Mouse (Mus musculus): ENCODE measurements around the gene Rab37. TPM values are rescaled to one million over a fixed set of nuclear protein-coding genes. Genes with fewer than 3 reads are reported as not detected.

Gene Rab37
- polyA plus RNA-seq, 1 experiment from 2014 or later = 1.7 TPM

DNA sequence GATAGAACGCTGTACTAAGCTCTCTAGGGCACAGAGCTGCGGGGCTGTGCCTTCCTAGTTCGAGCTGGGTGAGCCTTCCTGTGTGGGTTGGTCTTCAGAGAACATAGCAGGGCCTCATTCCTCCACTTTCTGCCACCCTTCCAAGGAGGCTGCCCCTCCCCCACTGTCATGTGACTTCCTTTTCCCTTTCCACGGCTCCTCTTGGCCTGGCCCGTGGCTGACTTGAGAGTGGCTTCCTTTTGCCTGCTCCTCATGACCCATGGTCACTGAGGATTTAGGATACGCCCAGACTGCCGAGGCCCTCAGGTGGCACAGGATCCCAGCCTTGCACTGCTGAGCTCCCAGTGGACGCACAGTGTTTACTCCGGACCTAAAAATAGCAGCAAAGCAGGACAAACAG, 100.9 kb downstream of the Rab37 start:
- H3K4me1 ChIP-seq = peaks cover 14% of the 10 kb centered on the region
- no peak overlapping the region for H3K9ac ChIP-seq
- 0 out of 2 replicates have a peak overlapping the region, but pooled peaks have one; percentile 13 for H3K4me2 ChIP-seq
- peak overlapping the region; percentile 58 for H3K27ac ChIP-seq
- H3K9me3 ChIP-seq = no peaks in the 10 kb centered on the region
- no peak for ATAC-seq (ENCODE audit: borderline replicate concordance, extremely low read depth, low FRiP score, low TSS enrichment)
- 39% methylated on average over 9 of the region's 9 CpGs for WGBS
- H3K27me3 ChIP-seq = no peaks in the 10 kb centered on the region
- H3K36me3 ChIP-seq = no peaks in the 10 kb centered on the region
- no peak overlapping the region for H3K4me3 ChIP-seq

DNA sequence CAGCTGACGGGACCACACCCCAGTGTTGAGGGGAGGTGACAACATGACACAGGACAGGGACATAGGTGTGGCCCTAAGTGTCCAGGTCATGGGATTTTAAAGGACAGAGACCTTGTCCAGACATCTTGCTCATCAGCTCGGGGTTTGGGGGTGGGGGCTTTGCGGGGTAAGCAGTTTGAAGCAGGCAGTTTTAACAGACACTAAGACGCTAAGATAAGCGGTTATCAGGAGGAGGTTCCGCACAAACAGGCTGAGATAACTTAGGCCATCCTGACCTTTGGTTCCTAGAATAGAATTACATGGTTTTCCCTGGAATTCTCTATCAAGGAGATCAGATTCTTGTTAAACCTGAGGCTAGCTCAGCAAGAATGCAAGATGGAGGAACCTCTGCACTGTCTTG, 103.5 kb downstream of the Rab37 start:
- no peaks in the 10 kb centered on the region for H3K36me3 ChIP-seq
- WGBS = 77% methylated on average over 6 of the region's 6 CpGs
- H3K9me3 ChIP-seq = no peaks in the 10 kb centered on the region
- H3K4me1 ChIP-seq = peaks cover 8% of the 10 kb centered on the region
- H3K27me3 ChIP-seq = no peaks in the 10 kb centered on the region
- H3K4me2 ChIP-seq = no peak overlapping the region
- no peak for ATAC-seq (ENCODE audit: borderline replicate concordance, extremely low read depth, low FRiP score, low TSS enrichment)
- H3K27ac ChIP-seq = no peak overlapping the region
- H3K9ac ChIP-seq = no peak overlapping the region
- no peak overlapping the region for H3K4me3 ChIP-seq

DNA sequence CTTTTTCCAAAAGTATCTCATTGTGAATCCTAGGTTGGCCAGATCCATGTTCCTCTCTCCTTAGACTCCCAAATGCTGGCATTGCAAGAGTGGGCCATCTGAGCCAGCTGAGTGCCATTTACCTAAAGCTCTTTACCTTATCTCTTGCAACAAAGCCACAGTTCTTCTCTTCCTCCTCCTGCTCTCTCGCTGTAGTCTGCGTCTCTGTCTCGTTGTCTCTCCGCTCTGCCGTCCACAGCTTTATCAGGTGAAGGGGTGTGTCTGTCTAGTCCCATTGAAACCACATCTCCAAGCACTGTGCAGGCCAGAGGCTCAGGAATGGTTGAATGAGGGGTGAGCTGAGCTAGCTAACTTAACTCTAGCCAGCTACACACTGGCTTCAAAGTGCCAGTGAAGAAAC, 104.7 kb downstream of the Rab37 start:
- no peaks in the 10 kb centered on the region for H3K9me3 ChIP-seq
- H3K4me2 ChIP-seq = no peak overlapping the region
- ATAC-seq (ENCODE audit: borderline replicate concordance, extremely low read depth, low FRiP score, low TSS enrichment) = no peak

DNA sequence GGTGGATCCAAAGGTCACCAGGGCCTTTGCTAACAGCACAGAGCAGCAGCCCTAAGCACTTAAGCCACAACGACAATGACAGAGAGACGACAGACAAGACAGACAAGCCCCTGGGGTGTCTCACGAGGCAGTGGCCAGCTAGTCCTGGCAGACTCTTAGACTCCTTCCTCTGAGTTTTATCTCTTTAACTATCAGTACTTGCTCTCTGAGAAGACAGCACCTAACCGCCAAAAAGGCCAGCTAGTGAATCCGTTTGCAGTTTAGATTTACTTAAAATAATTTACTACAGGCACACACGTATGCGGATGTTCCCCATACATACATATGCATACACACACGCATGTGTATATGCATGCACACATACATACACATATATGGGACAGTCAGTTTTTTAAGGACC, 106.3 kb downstream of the Rab37 start:
- Histone ChIP-seq H3K4me3 (no peak overlapping the region), H3K27me3 (no peaks in the 10 kb centered on the region), H3K27ac (no peak overlapping the region), H3K4me2 (no peak overlapping the region), H3K9me3 (no peaks in the 10 kb centered on the region), H3K9ac (no peak overlapping the region), H3K36me3 (no peaks in the 10 kb centered on the region), H3K4me1 (peaks cover 1% of the 10 kb centered on the region)
- no peak for ATAC-seq (ENCODE audit: borderline replicate concordance, extremely low read depth, low FRiP score, low TSS enrichment)
- WGBS = 77% methylated on average over 8 of the region's 8 CpGs

More for the DNA sequence above, 104.7 kb downstream of the Rab37 start:
- no peak overlapping the region for H3K27ac ChIP-seq
- WGBS = 62% methylated on average over 5 of the region's 5 CpGs
- no peak overlapping the region for H3K4me3 ChIP-seq
- H3K36me3 ChIP-seq = no peaks in the 10 kb centered on the region
- H3K9ac ChIP-seq = no peak overlapping the region
- no peaks in the 10 kb centered on the region for H3K27me3 ChIP-seq
- peaks cover 8% of the 10 kb centered on the region for H3K4me1 ChIP-seq

DNA sequence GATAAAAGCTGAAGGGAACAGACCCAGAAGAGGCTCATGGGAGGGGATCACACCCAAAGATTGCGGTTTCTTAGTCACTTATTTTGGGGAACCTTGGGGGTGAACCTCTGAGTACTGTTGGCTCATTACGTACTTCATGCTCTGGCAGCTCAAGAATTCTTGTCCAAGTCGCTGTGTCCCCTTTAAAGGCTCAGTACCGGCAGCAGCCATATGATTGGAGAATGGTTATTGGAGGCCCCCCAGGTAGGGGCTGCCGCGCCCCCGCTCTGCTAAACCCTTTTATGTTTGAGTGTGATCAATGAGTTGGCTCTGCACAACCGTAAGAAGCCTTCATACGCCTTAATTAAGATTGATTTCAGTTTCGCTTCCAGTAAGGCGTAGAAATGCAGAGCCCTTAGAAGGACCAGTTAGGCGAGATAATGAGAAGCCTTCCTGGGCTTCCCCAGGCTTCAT, 107.7 kb downstream of the Rab37 start:
- Histone ChIP-seq H3K9me3 (no peaks in the 10 kb centered on the region), H3K27ac (no peak overlapping the region), H3K4me2 (no peak overlapping the region), H3K4me3 (no peak overlapping the region), H3K4me1 (no peaks in the 10 kb centered on the region), H3K9ac (no peak overlapping the region), H3K27me3 (0 out of 2 replicates have a peak, but pooled peaks cover 4% of the 10 kb centered on the region), H3K36me3 (no peaks in the 10 kb centered on the region)
- ATAC-seq (ENCODE audit: borderline replicate concordance, extremely low read depth, low FRiP score, low TSS enrichment) = no peak
- WGBS = 42% methylated on average over 12 of the region's 12 CpGs

DNA sequence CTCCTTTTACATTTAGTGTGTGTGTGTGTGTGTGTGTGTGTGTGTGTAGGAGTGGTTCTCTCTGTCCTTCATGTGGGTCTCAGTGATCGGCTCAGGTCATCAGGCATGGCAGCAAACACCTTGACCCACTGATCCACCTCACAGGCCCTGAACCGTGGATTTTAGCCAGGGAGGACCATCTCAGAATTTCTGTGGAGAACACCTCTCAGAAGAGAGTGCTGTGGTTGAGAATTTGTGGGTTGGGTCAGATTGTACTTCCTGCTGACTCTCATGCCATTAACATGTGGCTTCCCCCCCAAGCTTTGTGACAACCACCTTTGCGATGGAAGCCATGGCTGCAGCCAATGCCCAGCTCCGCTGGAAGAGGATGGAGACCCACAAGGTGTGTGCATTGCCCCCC, 109.3 kb downstream of the Rab37 start:
- Histone ChIP-seq H3K36me3 (0 out of 2 replicates have a peak, but pooled peaks cover 4% of the 10 kb centered on the region), H3K27ac (no peak overlapping the region), H3K4me1 (no peaks in the 10 kb centered on the region), H3K9me3 (no peaks in the 10 kb centered on the region), H3K9ac (no peak overlapping the region), H3K27me3 (0 out of 2 replicates have a peak, but pooled peaks cover 6% of the 10 kb centered on the region), H3K4me2 (no peak overlapping the region), H3K4me3 (no peak overlapping the region)
- no peak for ATAC-seq (ENCODE audit: borderline replicate concordance, extremely low read depth, low FRiP score, low TSS enrichment)
- 89% methylated on average over 4 of the region's 4 CpGs for WGBS

DNA sequence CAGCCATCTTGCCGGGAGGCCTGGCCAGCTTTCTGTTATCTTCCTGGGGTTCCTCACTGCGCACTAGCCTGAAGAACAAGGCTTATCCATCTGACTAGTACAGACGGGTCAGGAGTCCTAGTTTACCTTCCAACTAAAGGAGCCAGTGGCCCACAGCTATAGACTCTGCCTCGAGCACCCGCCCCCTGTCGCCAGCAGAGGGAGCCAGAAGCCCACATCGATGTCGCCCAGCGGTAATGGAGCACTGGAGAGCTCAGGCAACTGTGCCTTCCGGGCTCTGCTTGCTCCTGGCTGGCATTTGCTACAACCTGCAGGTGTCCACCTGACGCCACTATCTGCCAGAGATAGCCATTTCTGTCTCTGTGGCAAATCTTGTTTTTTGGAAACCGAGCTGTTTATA, 111.1 kb downstream of the Rab37 start:
- no peaks in the 10 kb centered on the region for H3K4me1 ChIP-seq
- H3K4me2 ChIP-seq = no peak overlapping the region
- peaks cover 12% of the 10 kb centered on the region; the same call in 1 of the 2 replicates for H3K36me3 ChIP-seq
- 12% methylated on average over 12 of the region's 12 CpGs for WGBS
- no peaks in the 10 kb centered on the region for H3K9me3 ChIP-seq
- H3K27ac ChIP-seq = no peak overlapping the region
- no peak overlapping the region for H3K4me3 ChIP-seq
- peak; percentile 57; the same call in 1 of the 2 replicates for ATAC-seq (ENCODE audit: borderline replicate concordance, extremely low read depth, low FRiP score, low TSS enrichment)
- 0 out of 2 replicates have a peak, but pooled peaks cover 6% of the 10 kb centered on the region for H3K27me3 ChIP-seq
- no peak overlapping the region for H3K9ac ChIP-seq

DNA sequence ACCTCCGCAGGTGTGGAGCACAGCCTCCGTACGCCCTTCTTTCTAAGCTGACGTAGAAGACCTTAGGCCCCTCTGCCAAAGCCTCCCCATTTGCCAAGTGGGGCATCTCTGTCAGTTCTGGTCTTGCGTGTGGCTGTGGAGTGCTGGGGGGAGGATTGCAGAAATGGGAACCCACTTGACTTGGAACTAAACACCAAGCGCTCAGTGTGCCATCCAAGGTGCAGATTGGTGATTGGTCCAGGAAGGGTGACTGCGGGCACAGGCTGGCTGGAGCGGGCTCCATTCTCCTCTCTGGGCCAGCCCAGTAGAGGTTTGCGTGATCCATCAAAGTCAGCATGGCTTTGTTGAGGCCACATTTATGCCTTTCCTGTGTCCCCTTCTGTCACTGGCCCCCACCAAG, 111.5 kb downstream of the Rab37 start:
- Histone ChIP-seq H3K27me3 (0 out of 2 replicates have a peak, but pooled peaks cover 6% of the 10 kb centered on the region), H3K4me3 (no peak overlapping the region), H3K4me2 (no peak overlapping the region), H3K4me1 (no peaks in the 10 kb centered on the region), H3K9ac (no peak overlapping the region), H3K9me3 (no peaks in the 10 kb centered on the region), H3K36me3 (peaks cover 12% of the 10 kb centered on the region; the same call in 1 of the 2 replicates), H3K27ac (no peak overlapping the region)
- 92% methylated on average over 9 of the region's 9 CpGs for WGBS
- ATAC-seq (ENCODE audit: borderline replicate concordance, extremely low read depth, low FRiP score, low TSS enrichment) = no peak

DNA sequence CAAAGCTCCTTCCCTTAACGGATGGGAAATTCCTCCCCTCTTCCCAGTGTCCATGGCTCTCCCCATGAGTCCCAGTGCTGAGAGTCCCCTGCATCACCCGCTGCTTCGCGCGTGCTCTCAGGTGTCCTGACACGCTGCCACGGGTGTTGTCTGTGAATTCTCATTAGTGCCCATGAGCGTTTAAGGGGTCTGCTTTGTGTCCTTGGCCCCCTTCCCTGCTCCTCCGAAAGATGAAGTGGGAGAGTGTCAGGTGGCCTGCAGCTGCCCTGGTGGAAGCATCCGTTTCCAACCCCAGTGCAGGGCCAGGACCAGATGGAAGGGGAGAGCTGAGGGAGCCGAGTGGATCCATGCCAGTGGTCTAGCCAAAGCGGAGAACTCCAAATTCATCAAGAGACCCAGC, 116.9 kb downstream of the Rab37 start:
- H3K4me3 ChIP-seq = no peak overlapping the region
- 81% methylated on average over 12 of the region's 12 CpGs for WGBS
- H3K4me2 ChIP-seq = no peak overlapping the region
- ATAC-seq (ENCODE audit: borderline replicate concordance, extremely low read depth, low FRiP score, low TSS enrichment) = no peak
- H3K27me3 ChIP-seq = 0 out of 2 replicates have a peak, but pooled peaks cover 6% of the 10 kb centered on the region
- H3K9ac ChIP-seq = no peak overlapping the region
- peaks cover 12% of the 10 kb centered on the region; the same call in 1 of the 2 replicates for H3K36me3 ChIP-seq
- no peak overlapping the region for H3K27ac ChIP-seq
- no peaks in the 10 kb centered on the region for H3K4me1 ChIP-seq
- H3K9me3 ChIP-seq = no peaks in the 10 kb centered on the region

DNA sequence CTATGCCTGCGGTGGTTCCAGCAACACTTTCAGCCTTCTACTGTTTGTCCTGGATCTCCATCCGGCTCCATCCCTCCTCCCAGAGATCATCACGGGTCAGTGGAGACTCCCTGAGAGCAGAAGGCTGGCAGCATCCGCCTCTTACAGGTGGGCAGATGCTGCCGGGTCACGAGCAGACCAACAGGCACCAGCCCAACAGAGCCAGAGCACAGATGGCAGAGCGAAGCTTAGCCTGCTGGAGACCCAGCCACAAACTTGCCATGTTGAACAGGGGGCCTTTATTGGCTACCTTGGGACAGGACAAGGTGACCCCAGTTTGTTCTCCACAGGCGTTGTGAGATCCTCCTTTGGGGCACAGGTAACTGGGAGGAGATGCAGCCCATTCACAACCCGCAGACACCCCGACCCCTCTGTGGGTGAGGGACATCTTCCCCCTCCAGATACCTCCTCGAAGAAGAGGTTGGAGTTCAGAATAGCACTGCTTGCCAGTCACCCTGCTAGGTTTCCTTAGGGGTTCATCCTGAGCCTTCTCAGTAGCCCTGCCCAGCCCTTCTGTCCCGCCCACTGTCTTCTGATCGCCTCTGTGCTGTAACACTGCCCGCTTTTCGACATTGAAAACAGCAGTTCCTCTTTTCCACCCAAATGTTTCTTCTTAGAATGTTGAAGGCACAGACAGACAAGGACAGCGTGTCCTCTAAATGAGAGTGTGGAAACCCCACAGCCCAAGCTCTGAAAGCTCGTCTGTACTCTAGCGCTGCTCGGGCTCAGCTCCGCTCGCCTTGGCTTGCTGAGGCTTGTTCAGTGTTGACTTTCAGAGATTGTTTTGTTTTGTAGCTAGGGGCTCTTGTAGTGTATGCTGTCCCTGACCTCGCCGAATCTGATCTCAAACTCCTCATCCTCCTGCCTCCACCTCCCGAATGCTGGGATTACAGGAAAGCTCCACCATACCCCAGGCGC, 117.8 kb downstream of the Rab37 start:
- Histone ChIP-seq H3K4me1 (no peaks in the 10 kb centered on the region), H3K27me3 (0 out of 2 replicates have a peak, but pooled peaks cover 2% of the 10 kb centered on the region), H3K27ac (no peak overlapping the region), H3K4me2 (no peak overlapping the region), H3K4me3 (no peak overlapping the region), H3K9ac (no peak overlapping the region), H3K36me3 (peaks cover 12% of the 10 kb centered on the region; the same call in 1 of the 2 replicates), H3K9me3 (no peaks in the 10 kb centered on the region)
- ATAC-seq (ENCODE audit: borderline replicate concordance, extremely low read depth, low FRiP score, low TSS enrichment) = no peak
- WGBS = 77% methylated on average over 25 of the region's 25 CpGs

DNA sequence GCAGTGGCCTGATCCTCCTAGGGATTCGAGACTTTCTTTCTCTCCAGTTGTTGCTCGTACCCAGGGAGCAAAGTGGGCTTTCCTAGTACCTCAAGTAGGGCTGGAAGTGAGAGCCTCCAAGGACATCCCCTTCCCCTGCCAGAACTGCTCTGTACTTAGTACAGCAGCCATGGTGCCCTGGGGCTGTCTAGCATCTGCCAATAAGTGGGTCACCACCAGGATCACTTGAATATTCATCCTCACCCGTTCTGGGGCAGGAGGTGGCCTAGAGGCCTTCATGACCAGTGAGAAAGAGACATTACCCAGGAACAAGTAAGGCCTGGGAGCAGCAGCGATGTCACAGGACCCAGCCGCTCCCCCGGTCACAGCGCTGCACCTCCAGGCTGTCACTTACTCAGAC, 118.7 kb downstream of the Rab37 start:
- ATAC-seq (ENCODE audit: borderline replicate concordance, extremely low read depth, low FRiP score, low TSS enrichment) = no peak
- no peak overlapping the region for H3K27ac ChIP-seq
- no peak overlapping the region for H3K4me2 ChIP-seq
- peaks cover 9% of the 10 kb centered on the region; the same call in 1 of the 2 replicates for H3K36me3 ChIP-seq
- no peaks in the 10 kb centered on the region for H3K9me3 ChIP-seq
- H3K9ac ChIP-seq = no peak overlapping the region
- H3K4me3 ChIP-seq = no peak overlapping the region
- 87% methylated on average over 7 of the region's 7 CpGs for WGBS
- H3K27me3 ChIP-seq = no peaks in the 10 kb centered on the region
- no peaks in the 10 kb centered on the region for H3K4me1 ChIP-seq

Measured in lung, embryonic 15.5 days (tissue).